Comparison of ENCODE assay signal across 15 mouse cellular contexts in the genomic region with DNA sequence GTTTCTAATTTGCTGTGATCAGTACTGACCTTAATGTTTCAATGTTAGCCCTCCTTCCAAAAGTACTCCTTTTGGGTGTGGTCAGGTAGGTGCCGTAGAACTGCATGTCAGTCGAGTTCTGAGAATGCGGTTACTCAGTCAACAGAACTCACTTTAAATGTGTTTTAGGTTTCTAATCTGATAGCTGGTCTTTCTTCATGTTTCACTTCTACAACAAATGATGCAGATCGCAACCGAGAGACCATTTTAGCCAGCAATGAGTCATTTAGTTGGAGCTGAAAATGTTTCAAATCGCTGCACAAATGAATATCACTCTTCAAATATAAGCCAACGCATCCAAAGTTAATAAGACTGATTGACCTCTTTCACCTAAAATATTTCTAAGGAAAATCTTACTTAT.
"Had no signal": no experiment of that assay in that cellular context is flagged by ENCODE, and none has a peak within 500 bp of the region (broad histone marks: within the 10 kb centered on the region; RNA-seq: fewer than 3 reads in every experiment).

No protein-coding gene starts in this region.

- H3K4me3 ChIP-seq: midbrain, embryonic 10.5 days; midbrain, embryonic 12.5 days; neural tube, embryonic 12.5 days had no signal

- H3K27ac ChIP-seq: liver, embryonic 14.5 days; midbrain, embryonic 10.5 days; midbrain, embryonic 12.5 days; neural tube, embryonic 12.5 days had no signal

- H3K9me3 ChIP-seq: midbrain, embryonic 10.5 days; midbrain, embryonic 12.5 days; neural tube, embryonic 12.5 days had no signal

- H3K9ac ChIP-seq: liver, embryonic 14.5 days; lung, embryonic 14.5 days; midbrain, embryonic 12.5 days; neural tube, embryonic 12.5 days had no signal

- H3K36me3 ChIP-seq: midbrain, embryonic 10.5 days; midbrain, embryonic 12.5 days; neural tube, embryonic 12.5 days had no signal

- H3K27me3 ChIP-seq: midbrain, embryonic 12.5 days; neural tube, embryonic 12.5 days had no signal

- DNase-seq: lung, adult 18-20 months; lung, embryonic 14.5 days; lung, postnatal 10 days; lung, postnatal 4 days; midbrain, embryonic 14.5 days; retina, postnatal 1 day; right cerebral cortex, adult 18-20 months; right cerebral cortex, postnatal 25 days; thymus, adult 18-20 months; thymus, postnatal 14 days; thymus, postnatal 36 days had no signal

- H3K4me2 ChIP-seq: lung, embryonic 14.5 days; midbrain, embryonic 12.5 days; neural tube, embryonic 12.5 days had no signal
